Mouse (Mus musculus) G1E (cell line): Measurements from ENCODE around the gene Fgd5.

Source experiments
- CTCF ChIP-seq: IDR thresholded peaks from 2 replicates; pipeline ENCODE4 v1.5.1; 2012; ENCODE audit warnings: low read depth, low read length, inconsistent platforms, mixed read lengths
- GATA1 ChIP-seq: IDR thresholded peaks from 2 replicates; pipeline ENCODE4 v1.6.1; 2012; ENCODE audit warnings: borderline replicate concordance, low read length, inconsistent platforms, mixed read lengths
- GATA2 ChIP-seq: IDR thresholded peaks from 2 replicates; pipeline ENCODE4 v1.6.1; 2012; ENCODE audit warnings: low read depth, low read length, inconsistent platforms, borderline replicate concordance
- POLR2AphosphoS5 ChIP-seq: IDR thresholded peaks from 2 replicates; pipeline ENCODE4 v1.6.1; 2012; ENCODE audit warnings: low read depth, low read length, inconsistent platforms; ENCODE audit not compliant: insufficient replicate concordance
- TAL1 ChIP-seq: conservative IDR thresholded peaks from 2 replicates; pipeline ENCODE4 v1.6.1; 2012; ENCODE audit warnings: low read depth, low read length, inconsistent platforms, mixed read lengths

GRCm38 (mm10) chr6:92042055-92042454, 63.4 kb downstream of the Fgd5 start:
- no peak for TF ChIP-seq POLR2AphosphoS5
- no peak for TF ChIP-seq TAL1
- TF ChIP-seq CTCF: no peak
- TF ChIP-seq GATA2: no peak
- TF ChIP-seq GATA1: no peak
